Mouse (Mus musculus): ENCODE data around the gene Gadd45g. TPM values are rescaled to one million over a fixed set of nuclear protein-coding genes. Genes with fewer than 3 reads are reported as not detected.
A peak's percentile ranks its signal among the peaks of the same experiment; 100 is the strongest.

The Gadd45g gene
- total RNA-seq, 2 experiments from 2014 or later: 22.4 to 127 TPM

DNA sequence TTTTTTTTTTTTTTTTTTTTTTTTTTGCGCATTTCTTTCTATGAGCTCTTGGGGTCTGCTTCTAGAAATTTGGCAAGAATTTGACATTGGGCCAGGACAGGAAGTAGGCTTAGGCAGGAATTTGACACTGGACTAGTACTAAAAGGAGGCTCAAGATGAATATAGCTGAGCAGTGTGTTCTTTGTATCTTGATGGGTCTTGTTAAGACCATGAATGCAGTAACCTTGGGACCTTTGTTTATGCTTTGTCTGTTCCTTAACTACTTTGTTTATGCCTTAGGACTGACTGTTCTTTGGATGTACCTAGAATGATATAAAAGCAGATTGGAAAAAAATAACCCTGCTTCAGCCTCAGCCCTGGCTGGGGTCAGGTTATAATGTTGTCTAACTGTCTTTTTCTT, 16.3 kb downstream of the Gadd45g start:
- Histone ChIP-seq H3K27ac (no peak overlapping the region), H3K4me3 (no peak overlapping the region)
- intact Hi-C loops (cut with DNase I): no loop called here
- no peak for DNase-seq
- no peak for TF ChIP-seq CTCF (IDR thresholded peaks at IDR 0.05)

DNA sequence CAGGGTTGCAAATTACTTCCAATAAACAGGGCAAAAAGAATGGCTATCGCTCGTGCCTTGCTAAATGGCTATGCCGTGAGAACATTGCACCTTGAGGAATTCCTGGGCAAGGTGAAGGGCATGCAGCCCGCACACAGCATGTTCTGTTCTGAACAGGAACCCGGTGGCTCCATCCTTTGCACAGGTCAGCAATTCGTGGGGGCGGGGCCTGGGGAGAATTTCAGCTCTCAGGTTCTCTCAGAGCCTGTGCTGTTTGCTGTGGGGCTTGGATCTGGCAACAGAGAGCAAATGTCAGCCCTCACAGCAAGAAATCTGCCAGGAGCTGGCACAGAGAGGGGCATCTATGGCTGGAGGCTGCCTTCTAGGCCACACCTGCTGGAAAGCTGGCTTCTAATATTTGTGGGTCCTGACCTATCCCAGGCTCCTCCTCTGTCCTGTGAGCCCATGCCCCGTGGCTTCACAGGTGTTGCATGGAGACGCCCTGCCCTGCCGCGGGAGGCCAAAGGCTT, 19.7 kb downstream of the Gadd45g start:
- intact Hi-C loops (cut with DNase I): no loop called here
- Histone ChIP-seq H3K4me3 (peak overlapping the region; percentile 41), H3K27ac (peak overlapping the region; percentile 94)
- no peak for TF ChIP-seq CTCF (IDR thresholded peaks at IDR 0.05)
- DNase-seq: peak; percentile 90

DNA sequence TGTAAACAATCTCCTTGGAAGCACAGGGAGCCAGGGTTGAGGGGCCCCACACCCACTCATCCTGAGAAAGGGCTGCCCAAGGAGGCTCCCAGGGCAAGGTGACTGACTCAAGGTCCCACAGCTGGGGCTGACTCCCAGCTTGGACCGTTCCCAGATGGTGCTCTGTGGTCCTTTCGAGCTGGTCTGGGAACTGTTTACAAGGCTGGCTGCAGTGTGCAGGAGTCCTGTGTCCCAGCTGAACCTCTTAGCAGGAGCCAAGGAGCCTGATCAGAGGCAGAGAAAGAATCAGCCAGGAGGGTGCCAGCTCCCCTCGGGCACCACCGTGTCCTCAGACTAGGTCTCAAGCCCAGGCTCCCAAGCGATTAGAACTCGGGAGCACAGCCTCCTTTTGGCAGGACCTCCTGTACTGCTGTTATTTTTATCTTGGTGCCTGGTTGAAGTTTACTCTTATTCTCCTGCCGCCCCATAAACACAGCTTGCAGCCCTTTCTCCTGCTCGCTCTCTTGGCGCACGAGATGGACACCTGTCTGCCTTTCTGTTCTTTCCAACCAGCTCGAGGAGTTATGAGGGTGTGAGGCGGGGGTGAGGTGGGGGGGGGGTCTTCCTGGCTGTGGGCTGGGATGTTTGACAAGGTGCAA, 22.1 kb downstream of the Gadd45g start:
- H3K27ac ChIP-seq: peak overlapping the region; percentile 94
- no peak for TF ChIP-seq CTCF (IDR thresholded peaks at IDR 0.05)

DNA sequence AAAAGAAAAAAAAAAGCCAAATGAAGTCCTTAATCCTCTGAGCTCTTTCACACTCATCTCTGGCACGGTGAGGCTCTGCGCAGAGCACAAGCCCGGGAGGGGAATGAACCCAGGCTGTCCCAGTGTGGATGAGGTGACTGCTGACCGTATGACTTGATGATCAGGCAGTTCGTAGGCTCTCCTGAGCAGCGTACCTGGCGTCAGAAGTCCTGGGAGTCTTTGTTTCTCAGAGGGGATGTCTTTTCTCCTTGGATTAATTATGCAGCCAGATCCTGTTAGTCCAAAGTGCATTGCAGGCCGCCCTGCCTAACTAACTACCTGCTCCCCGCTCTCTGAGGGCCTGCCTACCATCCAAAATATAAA, 22.6 kb downstream of the Gadd45g start:
- peak; percentile 66 for DNase-seq
- intact Hi-C loops (cut with DNase I): loop anchor here (1.0 to 2.0 kb wide), 2 partner anchors 34 to 106 kb away; no protein-coding TSS in a partner anchor
- no peak for TF ChIP-seq CTCF (IDR thresholded peaks at IDR 0.05)
- Histone ChIP-seq H3K4me3 (peak overlapping the region; percentile 28), H3K27ac (peak overlapping the region; percentile 94)

More for the DNA sequence above, 22.1 kb downstream of the Gadd45g start:
- intact Hi-C loops (cut with DNase I): loop anchor here (1.0 to 2.0 kb wide), 3 partner anchors 22 to 107 kb away; partner anchors contain the start of gene Gadd45g
- DNase-seq: peak; percentile 90
- H3K4me3 ChIP-seq: peak overlapping the region; percentile 28

DNA sequence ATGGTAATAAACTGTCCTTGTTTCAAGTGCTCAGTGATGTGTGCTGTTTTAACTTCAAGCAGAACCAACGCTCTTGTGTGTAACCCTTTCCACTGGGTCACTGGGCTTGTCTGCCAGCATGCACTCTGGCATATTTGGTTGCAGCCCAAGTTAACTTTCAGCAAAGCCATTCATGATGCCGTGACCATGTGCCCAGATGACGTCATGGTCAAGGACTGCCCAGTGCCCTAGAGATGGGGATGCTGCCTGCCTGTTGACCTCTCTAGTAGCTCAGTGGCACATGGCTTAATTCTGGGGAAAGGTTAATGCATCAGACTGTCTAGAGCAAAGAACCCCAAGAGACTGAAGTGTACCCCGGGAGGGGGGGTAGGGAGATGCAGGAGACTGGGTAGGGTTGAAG, 24.7 kb downstream of the Gadd45g start:
- H3K4me3 ChIP-seq: no peak overlapping the region
- intact Hi-C loops (cut with DNase I): no loop called here
- peak; percentile 20 for DNase-seq
- no peak for TF ChIP-seq CTCF (IDR thresholded peaks at IDR 0.05)
- no peak overlapping the region for H3K27ac ChIP-seq

DNA sequence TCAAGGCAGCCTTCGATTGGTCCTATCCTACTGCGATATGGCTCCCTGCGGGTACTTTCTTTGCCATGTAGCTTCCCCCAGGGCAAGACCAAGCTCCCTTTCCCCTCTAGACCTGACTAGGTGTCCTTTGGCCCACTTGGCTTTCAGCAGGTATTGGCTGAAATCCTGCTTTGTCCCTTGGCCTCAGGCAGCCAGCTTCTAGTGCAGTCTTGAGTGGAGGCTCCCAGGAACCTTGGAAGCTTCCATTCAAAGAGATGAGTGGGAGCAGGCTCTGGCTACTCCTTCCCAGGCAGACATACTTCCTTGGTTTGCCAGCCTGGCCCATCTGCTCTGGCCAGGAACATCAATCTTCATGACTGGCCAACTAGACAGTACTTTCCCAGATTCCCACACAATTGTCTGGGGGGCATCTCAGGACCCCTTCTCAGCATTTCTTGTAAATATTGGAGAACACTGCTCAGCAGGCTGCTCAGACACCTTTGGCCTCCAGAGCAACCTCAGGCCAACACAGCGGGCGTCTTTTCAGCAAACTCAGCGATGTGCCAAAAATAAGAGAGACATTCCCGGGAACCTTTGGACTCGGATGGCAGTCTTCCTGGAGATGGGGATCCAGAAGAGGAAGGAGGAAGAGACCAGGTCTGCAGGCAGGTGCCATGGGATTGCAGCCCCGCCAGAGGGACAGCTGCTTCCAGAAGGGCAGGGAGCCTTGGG, 25.9 kb downstream of the Gadd45g start:
- no peak for TF ChIP-seq CTCF (IDR thresholded peaks at IDR 0.05)
- no peak overlapping the region for H3K4me3 ChIP-seq
- intact Hi-C loops (cut with DNase I): no loop called here
- H3K27ac ChIP-seq: peak overlapping the region; percentile 48; the same call in 1 of the 2 replicates
- peak; percentile 39 for DNase-seq

DNA sequence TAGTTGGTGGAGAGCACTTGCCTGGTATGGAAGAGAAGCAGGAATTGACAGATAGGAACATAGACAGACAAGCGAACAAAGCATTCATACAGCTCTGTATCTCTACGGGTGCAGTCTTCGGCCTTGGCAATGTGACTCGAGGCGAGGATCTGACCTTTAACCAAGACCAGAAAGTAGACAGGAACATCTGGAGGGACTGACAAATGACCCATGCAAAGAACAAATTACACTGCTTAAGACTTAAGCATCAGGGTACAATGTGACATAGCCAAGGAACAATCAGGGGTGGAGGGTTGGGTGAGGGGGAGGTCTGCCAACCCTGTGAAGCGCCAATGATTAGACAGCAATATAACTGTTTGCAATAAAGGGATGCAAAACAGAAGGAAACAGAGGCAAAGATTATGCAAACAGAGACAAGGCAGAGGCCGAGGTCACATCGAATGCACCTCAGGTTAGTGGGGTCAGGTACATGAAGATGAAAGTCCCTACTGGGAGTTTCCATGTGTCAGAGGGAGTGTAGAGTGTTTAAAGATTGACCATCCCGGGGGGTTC, 26.6 kb downstream of the Gadd45g start:
- Histone ChIP-seq H3K27ac (peak overlapping the region; percentile 48; the same call in 1 of the 2 replicates), H3K4me3 (no peak overlapping the region)
- TF ChIP-seq CTCF (IDR thresholded peaks at IDR 0.05): no peak
- peak; percentile 8 for DNase-seq
- intact Hi-C loops (cut with DNase I): no loop called here

DNA sequence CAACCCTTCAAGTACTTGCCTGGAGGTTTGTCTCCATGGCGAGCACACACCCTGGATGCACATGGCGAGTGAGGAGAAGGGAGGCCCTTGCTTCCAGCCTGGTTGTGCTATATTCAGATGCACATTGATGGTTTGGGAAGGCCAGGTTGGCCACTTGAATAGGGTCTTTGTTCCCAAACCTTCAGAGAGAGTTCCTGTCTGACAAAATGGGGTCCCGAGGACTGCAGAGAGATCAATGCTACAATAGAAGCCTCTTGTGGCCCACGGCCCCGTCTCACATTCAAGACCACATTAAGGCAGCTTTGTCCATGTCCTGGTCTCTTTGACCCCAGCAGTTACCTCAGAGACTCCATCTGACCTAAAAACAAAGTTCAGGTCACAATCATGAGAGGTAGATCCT, 27.3 kb downstream of the Gadd45g start:
- no peak for DNase-seq
- TF ChIP-seq CTCF (IDR thresholded peaks at IDR 0.05): no peak
- H3K27ac ChIP-seq: no peak overlapping the region
- H3K4me3 ChIP-seq: no peak overlapping the region
- intact Hi-C loops (cut with DNase I): loop anchor here (2.0 kb wide), 1 partner anchor 55 kb away; no protein-coding TSS in a partner anchor

DNA sequence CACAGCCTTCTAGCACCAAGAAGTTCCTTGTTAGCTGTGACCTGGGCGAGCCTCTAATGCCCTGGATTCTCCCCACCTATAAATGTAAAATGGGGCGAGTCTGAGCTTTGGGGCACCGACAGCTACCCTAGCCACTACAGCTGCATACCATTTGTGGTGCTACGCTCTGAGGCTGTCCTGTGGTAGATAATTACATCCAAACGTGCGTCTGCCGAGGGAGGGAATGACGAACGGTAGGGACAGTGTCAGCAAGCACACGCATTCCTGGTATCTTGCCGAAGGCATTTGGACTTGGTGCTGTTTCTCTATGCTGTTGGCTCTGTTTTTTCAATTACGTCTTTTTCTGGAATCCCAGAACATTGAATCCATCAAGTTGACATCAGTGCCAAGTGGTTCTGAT, 29.7 kb downstream of the Gadd45g start:
- intact Hi-C loops (cut with DNase I): no loop called here
- TF ChIP-seq CTCF (IDR thresholded peaks at IDR 0.05): no peak
- Histone ChIP-seq H3K27ac (no peak overlapping the region), H3K4me3 (no peak overlapping the region)
- DNase-seq: peak; percentile 21

DNA sequence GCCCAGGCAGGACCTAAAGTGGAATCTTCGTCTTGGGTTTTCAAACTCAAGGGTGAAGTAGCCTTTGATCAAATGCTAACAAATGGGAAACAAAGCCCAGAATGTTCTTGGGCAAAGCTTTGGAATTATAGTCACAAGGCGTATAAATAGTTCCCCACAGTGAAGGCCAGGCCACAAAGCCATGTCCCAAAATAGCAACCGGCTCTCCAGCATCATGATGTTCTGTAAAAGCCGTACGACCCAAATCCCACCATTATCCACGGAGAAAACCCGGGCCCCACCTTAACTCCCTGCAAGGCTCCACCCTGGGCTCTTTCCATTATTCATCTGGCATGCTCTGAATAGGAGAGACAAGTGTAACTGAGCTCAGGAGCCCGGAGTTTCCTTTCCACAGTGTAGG, 32.3 kb downstream of the Gadd45g start:
- peak; percentile 41 for DNase-seq
- H3K27ac ChIP-seq: peak overlapping the region; percentile 66
- no peak overlapping the region; the same call in 1 of the 2 replicates for H3K4me3 ChIP-seq
- TF ChIP-seq CTCF (IDR thresholded peaks at IDR 0.05): no peak
- intact Hi-C loops (cut with DNase I): no loop called here

DNA sequence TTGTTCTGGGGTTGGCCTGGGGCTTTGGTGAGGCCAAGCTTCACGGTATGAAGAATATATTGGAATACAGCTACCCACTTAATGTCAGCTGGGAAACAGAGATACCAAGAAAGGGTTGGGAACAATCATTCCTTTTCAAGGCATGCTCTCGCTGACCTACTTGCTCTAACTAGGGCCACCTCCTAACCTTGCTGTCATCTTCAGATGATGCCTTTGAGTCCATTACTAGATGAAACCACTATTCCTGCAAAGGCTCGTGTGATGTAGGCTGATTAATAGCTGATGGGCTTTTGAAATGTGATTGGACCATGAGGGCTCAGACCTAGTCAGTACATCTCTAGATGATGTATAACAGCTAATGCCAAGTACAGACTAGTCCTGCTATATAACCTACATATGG, 33.1 kb downstream of the Gadd45g start:
- no peak for TF ChIP-seq CTCF (IDR thresholded peaks at IDR 0.05)
- H3K4me3 ChIP-seq: no peak overlapping the region
- peak overlapping the region; percentile 66 for H3K27ac ChIP-seq
- DNase-seq: no peak
- intact Hi-C loops (cut with DNase I): no loop called here

DNA sequence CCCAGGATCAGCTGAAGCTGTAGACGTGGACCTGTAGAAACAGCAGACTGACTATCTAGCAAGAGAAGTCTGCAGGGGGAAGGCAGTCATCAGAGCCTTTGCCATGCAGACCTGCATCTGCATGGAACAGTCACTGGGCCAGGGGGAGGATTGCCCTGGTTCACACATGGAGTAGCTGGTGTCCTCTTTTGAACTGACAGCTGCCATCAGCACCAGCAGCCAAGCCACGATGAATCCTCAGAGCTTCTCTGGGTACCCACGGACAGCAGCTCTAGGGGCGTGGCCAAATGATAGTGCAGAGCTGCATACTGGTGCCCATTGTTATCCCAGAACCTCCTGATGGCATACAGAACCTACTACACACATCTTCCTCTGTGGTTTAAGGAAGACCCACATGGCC, 33.5 kb downstream of the Gadd45g start:
- Histone ChIP-seq H3K27ac (no peak overlapping the region), H3K4me3 (no peak overlapping the region)
- DNase-seq: no peak
- no peak for TF ChIP-seq CTCF (IDR thresholded peaks at IDR 0.05)
- intact Hi-C loops (cut with DNase I): no loop called here

Measured in gastrocnemius, adult 2 months (tissue).